Mouse (Mus musculus): ENCODE measurements around the gene Kat2a.

GRCm38 (mm10) chr11:100754693-100755057 lies 42.4 kb upstream of the Kat2a start:
- TF ChIP-seq CTCF (conservative IDR thresholded peaks at IDR 0.05; ENCODE audit: insufficient read depth, insufficient read length, low read depth, low read length) (no peak), POLR2A (IDR thresholded peaks at IDR 0.05; ENCODE audit: low read depth, low read length) (no peak)

All from kidney, adult 2 months (tissue).